Mouse (Mus musculus) kidney, embryonic 14.5 days (tissue): ENCODE measurements around the gene Itgb1bp2. TPM values are rescaled to one million over a fixed set of nuclear protein-coding genes. Genes with fewer than 3 reads are reported as not detected.
"Not testable (repeated sequence)": the region's sequence is repeated elsewhere in the genome, so short reads cannot be mapped to it uniquely, and the experiment has no call there.

ENCODE experiments used
- ATAC-seq: fragments of 200-750 bp; cut with Nextera tagmentation; 2 replicates; pipeline ENCODE4 v1.8.0; 2017; ENCODE audit warnings: moderate number of reproducible peaks, mild to moderate bottlenecking, moderate TSS enrichment, moderate library complexity; ENCODE audit not compliant: low FRiP score, low TSS enrichment
- H3K27ac ChIP-seq: fragments of 300-500 bp; sonication (generic); 2 replicates; pipeline ENCODE4 v1.5.1; 2014; ENCODE audit warnings: low read depth, mild to moderate bottlenecking, low read length, moderate library complexity, mixed read lengths
- H3K27me3 ChIP-seq: fragments of 300-500 bp; sonication (generic); 2 replicates; pipeline ENCODE4 v1.6.1; 2014; ENCODE audit warnings: mild to moderate bottlenecking, low read length; ENCODE audit not compliant: control insufficient read depth, insufficient read depth
- H3K36me3 ChIP-seq: fragments of 300-500 bp; sonication (generic); 2 replicates; pipeline ENCODE4 v1.6.1; 2014; ENCODE audit warnings: low read length, mixed read lengths; ENCODE audit not compliant: control insufficient read depth, insufficient read depth
- H3K4me1 ChIP-seq: fragments of 300-500 bp; sonication (generic); 2 replicates; pipeline ENCODE4 v1.6.1; 2014; ENCODE audit warnings: low read length, mixed read lengths; ENCODE audit not compliant: control insufficient read depth, insufficient read depth
- H3K4me2 ChIP-seq: fragments of 300-500 bp; sonication (generic); replicated peaks from 2 replicates; pipeline ENCODE4 v1.6.1; 2014; ENCODE audit warnings: low read depth, mild to moderate bottlenecking, low read length
- H3K4me3 ChIP-seq: fragments of 300-500 bp; sonication (generic); 2 replicates; pipeline ENCODE4 v1.5.1; 2014; ENCODE audit warnings: mild to moderate bottlenecking, low read length
- H3K9ac ChIP-seq: fragments of 300-500 bp; sonication (generic); 2 replicates; pipeline ENCODE4 v1.6.1; 2014; ENCODE audit warnings: low read depth, mild to moderate bottlenecking, low read length, moderate library complexity
- H3K9me3 ChIP-seq: fragments of 300-500 bp; sonication (generic); 2 replicates; pipeline ENCODE4 v1.6.1; 2016; ENCODE audit warnings: low read length; ENCODE audit not compliant: control insufficient read depth
- WGBS: fragments of 180-500 bp; shearing (Covaris S2); extraction: QIAGEN DNeasy Blood & Tissue Kit; methylation state at CpG from one replicate; pipeline ENCODE4 v1.1.7; 2014; 5-methylcytosine and 5-hydroxymethylcytosine counted together
- polyA plus RNA-seq: library from polyadenylated mRNA; unstranded; fragments of >200 nt; fragmentation: Nextera tagmentation; extraction: Ambion mirVana; gene quantifications from 2 replicates; pipeline ENCODE4 v1.2.1, GENCODE M21; 2014

Gene Itgb1bp2
- polyA plus RNA-seq, 1 experiment from 2014 or later = 1.7 TPM

GRCm38 (mm10) chrX:101429976-101430375 is 18.9 kb upstream of the Itgb1bp2 start:
- H3K4me3 ChIP-seq = peak overlapping the region; percentile 60
- peak; percentile 55 for ATAC-seq
- no peaks in the 10 kb centered on the region for H3K9me3 ChIP-seq
- peaks cover 15% of the 10 kb centered on the region; the same call in 1 of the 2 replicates for H3K36me3 ChIP-seq
- H3K27ac ChIP-seq = peak overlapping the region; percentile 93
- H3K4me1 ChIP-seq = no peaks in the 10 kb centered on the region
- H3K4me2 ChIP-seq = peak overlapping the region; percentile 46
- H3K27me3 ChIP-seq = no peaks in the 10 kb centered on the region
- whole genome bisulfite sequencing = 24% methylated on average over 14 of the region's 14 CpGs
- H3K9ac ChIP-seq = peak overlapping the region; percentile 87

- H3K4me2 ChIP-seq = no peak overlapping the region
These were observed 2.3 kb downstream of the Itgb1bp2 start for GRCm38 (mm10) chrX:101451147-101451546.

GRCm38 (mm10) chrX:101451591-101451990 is 2.7 kb downstream of the Itgb1bp2 start:
- ATAC-seq = no peak
- no peak overlapping the region for H3K4me2 ChIP-seq
- no peak overlapping the region for H3K4me3 ChIP-seq
- peaks cover 29% of the 10 kb centered on the region for H3K36me3 ChIP-seq
- H3K9me3 ChIP-seq = no peaks in the 10 kb centered on the region
- no peak overlapping the region for H3K27ac ChIP-seq
- no peak overlapping the region for H3K9ac ChIP-seq
- no peaks in the 10 kb centered on the region for H3K27me3 ChIP-seq
- H3K4me1 ChIP-seq = no peaks in the 10 kb centered on the region
- 81% methylated on average over 3 of the region's 3 CpGs for WGBS

More at GRCm38 (mm10) chrX:101451147-101451546, 2.3 kb downstream of the Itgb1bp2 start:
- Histone ChIP-seq H3K27me3 (no peaks in the 10 kb centered on the region), H3K27ac (no peak overlapping the region), H3K4me3 (no peak overlapping the region), H3K9me3 (no peaks in the 10 kb centered on the region), H3K36me3 (peaks cover 33% of the 10 kb centered on the region), H3K9ac (no peak overlapping the region), H3K4me1 (no peaks in the 10 kb centered on the region)
- WGBS = 65% methylated on average over 1 of the region's 1 CpGs
- ATAC-seq = no peak

- H3K9me3 ChIP-seq = no peaks in the 10 kb centered on the region
- H3K9ac ChIP-seq = no peak overlapping the region
- ATAC-seq = no peak
- H3K27me3 ChIP-seq = no peaks in the 10 kb centered on the region
- H3K4me1 ChIP-seq = no peaks in the 10 kb centered on the region
- peaks cover 10% of the 10 kb centered on the region; the same call in 1 of the 2 replicates for H3K36me3 ChIP-seq
- no peak overlapping the region for H3K4me2 ChIP-seq
- no peak overlapping the region for H3K27ac ChIP-seq
- WGBS = 89% methylated on average over 4 of the region's 4 CpGs
- no peak overlapping the region for H3K4me3 ChIP-seq
These were observed 23.3 kb downstream of the Itgb1bp2 start for GRCm38 (mm10) chrX:101472202-101472601.

- H3K4me1 ChIP-seq = no peaks in the 10 kb centered on the region
- H3K4me3 ChIP-seq = no peak overlapping the region
- H3K27me3 ChIP-seq = no peaks in the 10 kb centered on the region
- no peak overlapping the region for H3K27ac ChIP-seq
- H3K4me2 ChIP-seq = no peak overlapping the region
- H3K9me3 ChIP-seq = no peaks in the 10 kb centered on the region
- WGBS = 85% methylated on average over 6 of the region's 6 CpGs
- no peak for ATAC-seq
- H3K36me3 ChIP-seq = peaks cover 3% of the 10 kb centered on the region; the same call in 1 of the 2 replicates
- H3K9ac ChIP-seq = no peak overlapping the region
These were observed 32.9 kb downstream of the Itgb1bp2 start for GRCm38 (mm10) chrX:101481604-101482350.

GRCm38 (mm10) chrX:101486487-101487152 is 37.7 kb downstream of the Itgb1bp2 start:
- H3K9me3 ChIP-seq, H3K4me3 ChIP-seq, H3K27ac ChIP-seq, H3K27me3 ChIP-seq, H3K4me2 ChIP-seq, H3K9ac ChIP-seq, H3K4me1 ChIP-seq, H3K36me3 ChIP-seq, ATAC-seq: not testable (repeated sequence)
- 28% methylated on average over 10 of the region's 12 CpGs for WGBS

Other genes with a start within 250 kb of the Itgb1bp2 start
- gene Snx12, start 226.5 kb upstream of the Itgb1bp2 start, polyA plus RNA-seq = 43.1 and 52.6 TPM in 2 replicates
- gene Foxo4, start 194.6 kb upstream of the Itgb1bp2 start, polyA plus RNA-seq = 3.9 and 6.3 TPM in 2 replicates
- 0.30 TPM in 1 of 2 replicates, not detected in the other for gene Gm614, start 185.1 kb upstream of the Itgb1bp2 start, polyA plus RNA-seq
- 18.8 and 19.5 TPM in 2 replicates for gene Il2rg, start 180.8 kb upstream of the Itgb1bp2 start, polyA plus RNA-seq
- not detected in 2 replicates for gene Gm20489, start 180.1 kb upstream of the Itgb1bp2 start, polyA plus RNA-seq
- 42.0 and 51.5 TPM in 2 replicates for gene Med12, start 175.1 kb upstream of the Itgb1bp2 start, polyA plus RNA-seq
- 3.7 and 7.8 TPM in 2 replicates for gene Nlgn3, start 149.9 kb upstream of the Itgb1bp2 start, polyA plus RNA-seq
- 8.8 and 10.2 TPM in 2 replicates for gene Gjb1, start 72.7 kb upstream of the Itgb1bp2 start, polyA plus RNA-seq
- gene Zmym3, start 28.2 kb upstream of the Itgb1bp2 start, polyA plus RNA-seq = 23.4 and 32.0 TPM in 2 replicates
- gene Nono, start 19.8 kb upstream of the Itgb1bp2 start, polyA plus RNA-seq = 403 and 456 TPM in 2 replicates
- gene Taf1, start 83.6 kb downstream of the Itgb1bp2 start, polyA plus RNA-seq = 11.4 and 18.0 TPM in 2 replicates
- 171 and 225 TPM in 2 replicates for gene Ogt, start 191.0 kb downstream of the Itgb1bp2 start, polyA plus RNA-seq